Mouse (Mus musculus) embryo, embryonic 9.5 days (tissue): ENCODE results near the gene 2610042L04Rik.
"Not testable (repeated sequence)": the region's sequence is repeated elsewhere in the genome, so short reads cannot be mapped to it uniquely, and the experiment has no call there.

Experiments used
- DNase-seq: peaks from one replicate; pipeline ENCODE4 v3.0.0-alpha.2; 2017; ENCODE audit errors: extremely low spot score

Gene 2610042L04Rik

DNA sequence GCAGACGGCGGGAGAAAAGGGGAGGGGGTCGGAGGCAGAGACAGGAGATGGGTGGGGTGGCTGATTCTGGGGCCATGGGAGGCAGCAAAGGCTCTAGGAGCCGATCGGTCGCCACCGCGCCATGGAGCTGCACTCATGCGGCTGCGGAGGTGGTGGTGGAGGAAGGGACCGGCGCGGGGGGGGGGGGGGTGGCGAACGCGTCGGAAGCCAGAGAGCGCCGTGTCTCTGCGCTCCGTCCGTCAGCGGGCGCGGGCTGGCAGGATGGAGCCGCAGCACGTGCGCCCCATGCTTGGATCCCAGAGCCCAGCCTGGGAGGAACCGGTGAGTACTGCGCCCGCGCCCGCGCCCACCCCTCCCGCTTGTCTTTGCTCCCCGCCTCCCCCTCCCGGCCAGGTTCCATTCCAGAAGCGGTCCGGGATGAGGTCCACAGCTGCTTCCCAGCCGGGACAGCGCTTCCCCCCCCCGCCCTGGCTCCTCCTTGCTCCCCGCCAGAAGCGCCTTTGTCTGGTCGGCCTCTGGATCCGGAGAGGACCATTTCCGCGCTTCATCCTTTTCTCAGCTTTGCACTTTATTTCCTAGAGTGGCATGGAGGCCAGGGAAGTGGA is at the start of gene 2610042L04Rik:
2610042L04Rik (plus strand) TSS at position 288 of the 605 bp plus-strand sequence.
- DNase-seq: peak; percentile 31

DNA sequence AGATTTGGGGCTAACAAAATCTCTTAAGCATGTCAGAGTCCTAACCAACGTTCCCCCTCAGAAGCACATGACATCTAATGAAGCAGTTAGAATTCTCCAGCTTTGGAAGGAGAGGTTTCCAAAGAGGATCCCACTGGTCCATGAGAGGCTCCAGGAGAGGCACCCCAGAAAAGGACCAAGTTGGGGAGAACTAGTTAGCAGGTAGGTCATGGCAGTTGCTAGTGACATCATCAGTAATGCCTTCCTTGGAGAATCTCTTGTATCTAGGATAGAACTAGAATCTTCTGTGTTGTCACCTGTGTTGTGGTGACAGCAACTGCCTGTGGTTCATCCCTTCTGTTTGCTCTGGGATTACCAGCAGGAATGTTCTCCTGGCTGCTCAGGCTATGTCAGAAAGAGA is 17.6 kb upstream of the 2610042L04Rik start, which contains the start of gene Gm3149:
Gm3149 (plus strand) TSS at position 301 of the 400 bp plus-strand sequence.
- DNase-seq: not testable (repeated sequence)

DNA sequence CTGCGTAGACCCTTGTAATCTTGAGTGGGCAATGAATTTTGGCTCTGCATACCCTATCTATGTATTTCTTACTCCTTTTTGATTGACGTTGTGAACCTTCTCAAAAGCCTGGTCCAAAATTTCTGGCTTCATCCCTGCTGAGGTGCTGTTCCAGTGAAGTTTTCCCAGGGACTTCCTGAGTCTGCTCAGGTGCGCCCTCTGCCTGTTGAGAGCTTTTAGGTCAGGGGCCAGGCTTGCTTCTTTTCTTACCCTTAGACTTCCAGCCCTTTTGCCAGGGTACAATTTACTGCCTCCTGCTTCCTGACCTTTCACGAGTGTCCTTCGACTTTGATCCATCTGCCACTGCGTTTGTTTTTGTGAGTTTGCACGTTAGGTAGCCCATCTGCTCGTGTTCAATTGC is 943 bp downstream of the 2610042L04Rik start:
- DNase-seq: not testable (repeated sequence)

DNA sequence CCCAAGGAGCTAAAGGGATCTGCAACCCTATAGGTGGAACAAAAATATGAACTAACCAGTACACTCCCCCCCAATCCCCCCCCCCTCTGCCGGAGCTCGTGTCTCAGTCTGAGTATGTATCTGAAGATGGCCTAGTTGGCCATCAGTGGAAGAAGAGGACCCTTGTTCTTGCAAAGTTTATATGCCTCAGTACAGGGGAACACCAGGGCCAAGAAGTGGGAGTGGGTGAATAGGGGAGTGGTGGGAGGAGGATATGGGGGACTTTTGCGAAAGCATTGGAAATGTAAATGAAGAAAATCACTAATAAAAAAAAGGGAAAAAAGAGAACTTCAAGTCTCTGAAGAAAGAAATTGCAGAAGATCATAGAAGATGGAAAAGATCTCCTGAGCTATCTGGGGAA is 34.4 kb downstream of the 2610042L04Rik start:
- not testable (repeated sequence) for DNase-seq

DNA sequence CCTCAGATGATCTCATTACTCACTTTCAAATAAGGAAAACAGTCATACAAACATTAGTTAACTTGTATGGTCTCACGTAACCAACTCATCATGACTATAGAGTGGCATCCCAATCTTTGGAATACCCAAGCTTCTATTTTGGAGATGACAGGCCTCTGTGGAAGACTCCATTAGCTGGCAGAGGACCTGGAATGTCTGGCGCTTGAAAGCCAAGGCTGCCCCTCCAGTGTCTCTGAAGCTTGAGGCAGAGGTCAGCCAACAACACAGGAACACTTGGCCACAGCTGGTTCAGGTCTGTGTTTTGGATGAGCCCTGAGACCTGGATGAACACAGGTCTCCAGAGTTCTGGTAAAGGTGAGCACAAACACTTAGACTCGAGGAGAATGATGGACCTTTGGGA is 35.1 kb downstream of the 2610042L04Rik start:
- not testable (repeated sequence) for DNase-seq

DNA sequence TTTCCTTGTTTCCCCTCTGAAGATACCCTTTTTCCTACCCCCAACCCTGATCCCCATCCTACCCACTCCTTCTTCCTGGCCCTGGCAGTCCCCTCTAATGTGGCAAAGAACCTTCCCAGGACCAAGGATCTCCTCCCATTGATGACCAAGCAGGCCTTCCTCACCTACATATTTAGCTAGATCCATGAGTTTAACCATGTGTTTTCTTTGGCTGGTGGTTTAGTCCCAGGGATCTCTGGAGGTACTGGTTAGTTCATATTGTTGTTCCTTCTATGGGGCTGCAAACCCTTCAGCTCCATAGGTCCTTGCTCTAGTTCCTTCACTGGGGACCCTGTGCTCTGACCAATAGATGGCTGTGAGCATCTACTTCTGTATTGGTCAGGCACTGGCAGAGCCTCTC is 43.3 kb downstream of the 2610042L04Rik start:
- not testable (repeated sequence) for DNase-seq

DNA sequence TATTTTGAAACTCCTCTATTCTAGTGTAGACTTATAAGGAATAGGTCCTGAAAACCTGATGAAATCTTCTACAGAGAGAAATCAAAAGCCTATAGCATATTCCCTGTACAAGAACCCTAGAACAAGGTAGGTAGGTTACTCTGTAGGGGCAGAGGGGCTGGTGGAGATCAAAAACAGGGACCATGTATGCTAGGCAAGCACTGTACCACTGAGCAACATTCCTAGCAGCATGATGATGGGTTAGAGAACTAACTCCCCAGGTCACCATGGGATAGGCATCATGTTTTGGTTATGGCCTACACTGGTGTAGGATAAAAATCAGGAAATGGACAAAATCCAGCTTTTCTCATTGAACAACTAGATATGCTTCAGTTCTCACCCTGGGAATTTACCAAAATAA is 51.0 kb downstream of the 2610042L04Rik start:
- DNase-seq: not testable (repeated sequence)

DNA sequence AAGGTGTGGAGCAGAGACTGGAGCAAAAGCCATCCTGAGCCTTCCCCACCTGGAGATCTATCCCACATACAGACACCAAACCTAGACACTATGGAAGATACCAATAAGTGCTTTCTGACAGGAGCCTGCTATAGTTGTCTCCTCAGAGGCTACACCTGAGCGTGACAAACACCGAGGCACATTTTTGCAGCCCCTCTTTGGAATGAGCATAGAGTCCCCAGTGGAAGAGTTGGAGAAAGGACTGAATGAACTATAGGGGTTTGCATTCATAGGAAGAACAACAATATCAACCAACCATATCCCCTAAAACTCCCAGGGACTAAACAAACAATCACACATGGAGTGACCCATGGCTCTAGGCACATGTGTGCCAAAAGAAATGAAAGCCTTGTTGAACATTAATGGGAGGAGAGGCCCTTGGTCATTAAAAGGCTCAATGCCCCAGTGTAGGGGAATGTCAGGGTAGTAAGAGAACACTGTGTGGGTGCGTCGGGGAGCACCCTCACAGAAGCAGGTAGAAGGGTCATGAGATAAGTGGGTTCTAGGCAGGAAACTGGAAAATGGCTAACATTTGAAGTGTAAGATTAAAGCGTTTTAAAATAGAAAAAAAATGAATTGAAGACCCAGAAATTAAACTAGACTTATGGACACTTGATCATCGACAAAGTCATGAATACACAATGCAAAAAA is 58.4 kb downstream of the 2610042L04Rik start:
- not testable (repeated sequence) for DNase-seq

DNA sequence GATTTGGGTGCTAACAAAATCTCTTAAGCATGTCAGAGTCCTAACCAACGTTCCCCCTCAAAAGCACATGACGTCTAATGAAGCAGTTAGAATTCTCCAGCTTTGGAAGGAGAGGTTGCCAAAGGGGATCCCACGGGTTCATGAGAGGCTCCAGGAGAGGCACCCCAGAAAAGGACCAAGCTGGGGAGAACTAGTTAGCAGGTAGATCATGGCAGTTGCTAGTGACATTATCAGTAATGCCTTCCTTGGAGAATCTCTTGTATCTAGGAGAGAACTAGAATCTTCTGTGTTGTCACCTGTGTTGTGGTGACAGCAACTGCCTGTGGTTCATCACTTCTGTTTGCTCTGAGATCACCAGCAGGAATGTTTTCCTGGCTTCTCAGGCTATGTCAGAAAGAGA is 62.7 kb downstream of the 2610042L04Rik start, which contains the start of gene Gm3159:
Gm3159 (plus strand) TSS at position 301 of the 400 bp plus-strand sequence.
- not testable (repeated sequence) for DNase-seq

DNA sequence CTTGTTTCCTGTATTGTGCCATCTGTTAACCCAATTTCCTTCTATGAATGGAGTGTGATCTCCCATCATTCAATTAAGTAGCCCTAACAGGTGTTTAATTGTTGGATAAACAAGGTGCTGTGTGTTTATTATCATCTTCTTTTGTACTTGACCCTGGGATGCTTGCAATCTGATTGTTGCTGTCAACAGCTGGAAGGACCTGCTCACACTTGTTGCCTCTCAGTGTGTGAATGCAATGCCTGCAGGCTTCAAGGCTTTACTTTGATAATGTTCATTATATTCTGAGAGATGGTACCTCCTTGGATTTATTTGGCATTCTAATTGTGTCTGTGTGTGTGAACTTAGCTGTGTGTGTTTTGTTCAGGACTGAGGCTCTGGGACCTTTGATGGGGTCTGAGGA is 64.1 kb downstream of the 2610042L04Rik start:
- not testable (repeated sequence) for DNase-seq

DNA sequence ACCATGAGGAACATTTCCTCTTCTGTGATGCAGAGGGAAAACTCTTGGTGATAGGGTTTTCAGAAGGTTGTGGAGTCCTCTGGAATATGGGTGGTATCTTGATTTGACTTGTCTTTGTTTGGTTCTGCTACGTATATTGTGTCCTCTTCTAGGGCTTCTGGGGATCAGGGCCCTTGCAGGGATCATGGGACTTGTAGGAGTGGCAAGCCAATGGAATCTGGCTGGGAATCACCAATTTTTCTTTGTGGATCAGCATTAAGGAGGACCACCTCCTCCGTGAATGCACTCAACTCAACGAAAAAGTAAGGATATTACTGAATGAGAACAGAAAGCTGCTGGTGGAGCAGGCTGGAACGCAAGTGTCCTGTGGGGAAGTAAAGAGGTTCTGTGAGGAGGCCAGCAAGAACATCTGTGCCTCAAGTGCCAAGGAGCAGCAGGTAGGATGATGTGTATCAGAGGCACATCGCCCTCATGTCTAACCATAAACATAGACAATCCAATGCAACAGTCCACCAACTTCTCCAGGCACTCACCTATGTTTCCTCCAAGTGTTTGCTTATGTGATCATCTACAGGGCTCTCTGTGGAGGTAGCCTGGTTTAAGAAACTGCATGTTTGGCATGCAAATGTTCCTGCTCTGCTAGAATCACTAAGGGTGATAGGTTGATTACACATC is 65.7 kb downstream of the 2610042L04Rik start:
- not testable (repeated sequence) for DNase-seq

DNA sequence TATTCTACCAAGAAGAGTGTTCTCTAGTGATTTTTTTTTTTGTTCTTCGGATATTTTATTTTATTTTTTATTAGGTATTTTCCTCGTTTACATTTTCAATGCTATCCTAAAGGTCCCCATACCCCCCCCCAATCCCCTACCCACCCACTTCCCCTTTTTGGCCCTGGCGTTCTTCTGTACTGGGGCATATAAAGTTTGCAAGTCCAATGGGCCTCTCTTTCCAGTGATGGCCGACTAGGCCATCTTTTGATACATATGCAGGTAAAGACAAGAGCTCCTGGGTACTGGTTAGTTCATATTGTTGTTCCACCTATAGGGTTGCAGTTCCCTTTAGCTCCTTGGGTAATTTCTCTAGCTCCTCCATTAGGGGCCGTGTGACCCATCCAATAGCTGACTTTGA is 66.7 kb downstream of the 2610042L04Rik start:
- not testable (repeated sequence) for DNase-seq

DNA sequence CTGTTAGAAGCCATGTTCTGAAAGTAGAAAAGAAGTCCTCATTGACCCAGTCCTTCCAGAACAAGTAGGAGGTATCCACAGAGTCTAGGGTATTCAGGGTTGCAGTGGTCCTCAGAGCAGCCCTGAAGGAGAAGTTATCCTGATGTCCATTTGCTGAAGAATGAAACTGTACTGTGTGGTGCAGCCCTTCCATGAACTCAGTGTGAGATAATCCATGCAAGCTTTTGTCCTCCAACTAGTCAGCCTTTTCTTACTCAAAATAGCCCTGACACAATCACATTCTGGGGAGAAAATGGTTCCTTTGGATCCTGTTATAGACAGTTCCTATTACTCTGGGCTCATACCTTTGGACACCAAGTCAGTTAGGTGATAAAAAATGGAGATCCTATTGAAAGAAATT is 69.3 kb downstream of the 2610042L04Rik start:
- DNase-seq: not testable (repeated sequence)
